Mouse (Mus musculus) central nervous system, embryonic 14 days (tissue): ENCODE results near the gene Oosp2. TPM values are rescaled to one million over a fixed set of nuclear protein-coding genes. Genes with fewer than 3 reads are reported as not detected.

Source experiments
- polyA plus RNA-seq: library from polyadenylated mRNA; depleted of rRNA; stranded (reverse); fragments of >200 nt; gene quantifications from 2 replicates; pipeline ENCODE4 v1.2.3, GENCODE M21; 2012; rRNA removed

Gene Oosp2
- not detected in 2 replicates for polyA plus RNA-seq

GRCm38 (mm10) chr19:11660459-11660858 lies at the start of gene Oosp2:
Gene Oosp2 (minus strand): TSS chr19:11660559.

GRCm38 (mm10) chr19:11696755-11697154 lies 36.4 kb upstream of the Oosp2 start, which contains the start of gene Oosp3:
Gene Oosp3 (plus strand): TSS chr19:11697055.

GRCm38 (mm10) chr19:11690839-11691238 lies 30.5 kb upstream of the Oosp2 start, which contains the start of gene Oosp1:
Gene Oosp1 (minus strand): TSS chr19:11691150.

GRCm38 (mm10) chr19:11640732-11641131 lies 19.6 kb downstream of the Oosp2 start, which contains the start of gene Ms4a3:
Gene Ms4a3 (minus strand): TSS chr19:11640851.

GRCm38 (mm10) chr19:11623551-11623950 lies 36.8 kb downstream of the Oosp2 start, which contains the start of gene Ms4a2:
Gene Ms4a2 (minus strand): TSS chr19:11623719.

GRCm38 (mm10) chr19:11604603-11605002 lies 55.8 kb downstream of the Oosp2 start, which contains the start of gene Ms4a6d:
Gene Ms4a6d (minus strand): TSS chr19:11604849.

Other genes starting within 250 kb of the Oosp2 start
- gene Ms4a4b, start 217.0 kb downstream of the Oosp2 start, polyA plus RNA-seq = 0.14 TPM in 2 replicates
- gene Ms4a6c, start 191.2 kb downstream of the Oosp2 start, polyA plus RNA-seq = 4.0 and 4.7 TPM in 2 replicates
- 0.09 and 0.10 TPM in 2 replicates for gene Gm8369, start 174.6 kb downstream of the Oosp2 start, polyA plus RNA-seq
- gene Ms4a6b, start 144.0 kb downstream of the Oosp2 start, polyA plus RNA-seq = 3.5 and 3.6 TPM in 2 replicates
- 0.06 and 0.20 TPM in 2 replicates for gene Ms4a4d, start 123.8 kb downstream of the Oosp2 start, polyA plus RNA-seq
- 3.3 and 4.4 TPM in 2 replicates for gene Ms4a6d, start 55.7 kb downstream of the Oosp2 start, polyA plus RNA-seq
- gene Ms4a2, start 36.8 kb downstream of the Oosp2 start, polyA plus RNA-seq = 0.05 and 0.15 TPM in 2 replicates
- 0.14 and 0.24 TPM in 2 replicates for gene Ms4a3, start 19.7 kb downstream of the Oosp2 start, polyA plus RNA-seq
- gene Oosp1, start 30.6 kb upstream of the Oosp2 start, polyA plus RNA-seq = not detected in 2 replicates
- not detected in 2 replicates for gene Oosp3, start 36.5 kb upstream of the Oosp2 start, polyA plus RNA-seq
- gene Gif, start 87.0 kb upstream of the Oosp2 start, polyA plus RNA-seq = not detected in 2 replicates
- 32.7 and 34.8 TPM in 2 replicates for gene Mrpl16, start 109.8 kb upstream of the Oosp2 start, polyA plus RNA-seq
- gene Stx3, start 158.8 kb upstream of the Oosp2 start, polyA plus RNA-seq = 27.9 and 31.0 TPM in 2 replicates
- gene Olfr1417, start 178.7 kb upstream of the Oosp2 start, polyA plus RNA-seq = not detected in 2 replicates
- not detected in 2 replicates for gene Olfr1418, start 200.5 kb upstream of the Oosp2 start, polyA plus RNA-seq
- 0.06 TPM in 1 of 2 replicates, not detected in the other for gene Olfr1419, start 214.5 kb upstream of the Oosp2 start, polyA plus RNA-seq
- gene Olfr1420, start 226.0 kb upstream of the Oosp2 start, polyA plus RNA-seq = not detected in 2 replicates